Mouse (Mus musculus) heart, embryonic 11.5 days (tissue): ENCODE results near the gene Mtch2. TPM values are rescaled to one million over a fixed set of nuclear protein-coding genes. Genes with fewer than 3 reads are reported as not detected.
A peak's percentile ranks its signal among the peaks of the same experiment; 100 is the strongest.
"Not testable (repeated sequence)": the region's sequence is repeated elsewhere in the genome, so short reads cannot be mapped to it uniquely, and the experiment has no call there.

Source experiments
- ATAC-seq: fragments of 200-750 bp; cut with Nextera tagmentation; replicated peaks from 2 replicates; pipeline ENCODE4 v1.8.0; 2017; ENCODE audit warnings: moderate library complexity; ENCODE audit not compliant: insufficient number of reproducible peaks, low FRiP score, low TSS enrichment
- H3K27ac ChIP-seq: fragments of 300-500 bp; sonication (generic); 2 replicates; pipeline ENCODE4 v1.5.1; 2014; ENCODE audit warnings: mild to moderate bottlenecking, low read depth, low read length
- H3K27me3 ChIP-seq: fragments of 300-500 bp; sonication (generic); 2 replicates; pipeline ENCODE4 v1.6.1; 2014; ENCODE audit warnings: mild to moderate bottlenecking, low read length, mixed read lengths; ENCODE audit not compliant: control insufficient read depth, insufficient read depth
- H3K36me3 ChIP-seq: fragments of 300-500 bp; sonication (generic); 2 replicates; pipeline ENCODE4 v1.6.1; 2014; ENCODE audit warnings: mild to moderate bottlenecking, low read length, moderate library complexity, mixed read lengths; ENCODE audit not compliant: control insufficient read depth, insufficient read depth
- H3K4me1 ChIP-seq: fragments of 300-500 bp; sonication (generic); 2 replicates; pipeline ENCODE4 v1.6.1; 2014; ENCODE audit warnings: low read length; ENCODE audit not compliant: control insufficient read depth, insufficient read depth
- H3K4me2 ChIP-seq: fragments of 300-500 bp; sonication (generic); 2 replicates; pipeline ENCODE4 v1.6.1; 2014; ENCODE audit warnings: mild to moderate bottlenecking, moderate library complexity
- H3K4me3 ChIP-seq: fragments of 300-500 bp; sonication (generic); 2 replicates; pipeline ENCODE4 v1.5.1; 2014; ENCODE audit warnings: low read depth, low read length
- H3K9ac ChIP-seq: fragments of 300-500 bp; sonication (generic); 2 replicates; pipeline ENCODE4 v1.6.1; 2014; ENCODE audit warnings: mild to moderate bottlenecking, low read depth, low read length, moderate library complexity
- H3K9me3 ChIP-seq: fragments of 300-500 bp; sonication (generic); replicated peaks from 2 replicates; pipeline ENCODE4 v1.6.1; 2016; ENCODE audit warnings: low read length; ENCODE audit not compliant: control insufficient read depth
- WGBS: fragments of 180-500 bp; shearing (Covaris S2); extraction: QIAGEN DNeasy Blood & Tissue Kit; methylation state at CpG from one replicate; pipeline ENCODE4 v1.1.7; 2014; ENCODE audit not compliant: insufficient replicate concordance; 5-methylcytosine and 5-hydroxymethylcytosine counted together
- polyA plus RNA-seq: library from polyadenylated mRNA; unstranded; fragments of >200 nt; fragmentation: Nextera tagmentation; extraction: Ambion mirVana; gene quantifications from 2 replicates; pipeline ENCODE4 v1.2.1, GENCODE M21; 2014

Gene Mtch2
- polyA plus RNA-seq, 1 experiment from 2014 or later: 262 TPM

- ATAC-seq: no peak
- H3K4me1 ChIP-seq: peaks cover 9% of the 10 kb centered on the region
- H3K9ac ChIP-seq: no peak overlapping the region
- 53% methylated on average over 6 of the region's 6 CpGs for WGBS
- no peaks in the 10 kb centered on the region for H3K36me3 ChIP-seq
- H3K4me2 ChIP-seq: peak overlapping the region; percentile 95
- H3K27ac ChIP-seq: no peak overlapping the region
- peaks cover 35% of the 10 kb centered on the region for H3K27me3 ChIP-seq
- no peaks in the 10 kb centered on the region for H3K9me3 ChIP-seq
- H3K4me3 ChIP-seq: peak overlapping the region; percentile 65; the same call in 1 of the 2 replicates
Measured at GRCm38 (mm10) chr2:90886436-90886835, 39.5 kb downstream of the Mtch2 start.

GRCm38 (mm10) chr2:90887627-90888026 lies 40.7 kb downstream of the Mtch2 start:
- peaks cover 9% of the 10 kb centered on the region for H3K4me1 ChIP-seq
- no peaks in the 10 kb centered on the region for H3K36me3 ChIP-seq
- no peaks in the 10 kb centered on the region for H3K9me3 ChIP-seq
- no peak overlapping the region for H3K4me2 ChIP-seq
- ATAC-seq: no peak
- WGBS: 44% methylated on average over 5 of the region's 5 CpGs
- no peak overlapping the region for H3K9ac ChIP-seq
- peaks cover 35% of the 10 kb centered on the region for H3K27me3 ChIP-seq
- no peak overlapping the region for H3K4me3 ChIP-seq
- H3K27ac ChIP-seq: no peak overlapping the region

- Histone ChIP-seq H3K4me2 (peak overlapping the region; percentile 84), H3K27me3 (peaks cover 31% of the 10 kb centered on the region), H3K9me3 (no peaks in the 10 kb centered on the region), H3K4me3 (peak overlapping the region; percentile 59), H3K36me3 (peaks cover 6% of the 10 kb centered on the region), H3K9ac (peak overlapping the region; percentile 78), H3K27ac (peak overlapping the region; percentile 54), H3K4me1 (peaks cover 9% of the 10 kb centered on the region)
- WGBS: 2% methylated on average over 129 of the region's 133 CpGs
- ATAC-seq: peak; percentile 72
Measured at GRCm38 (mm10) chr2:90889550-90890548, 42.9 kb downstream of the Mtch2 start.

GRCm38 (mm10) chr2:90893673-90894298 lies 46.8 kb downstream of the Mtch2 start:
- peaks cover 7% of the 10 kb centered on the region; the same call in 1 of the 2 replicates for H3K4me1 ChIP-seq
- peaks cover 27% of the 10 kb centered on the region for H3K36me3 ChIP-seq
- H3K27me3 ChIP-seq: no peaks in the 10 kb centered on the region
- ATAC-seq: peak; percentile 67; the same call in 1 of the 2 replicates
- H3K4me3 ChIP-seq: no peak overlapping the region
- H3K9ac ChIP-seq: 0 out of 2 replicates have a peak overlapping the region, but pooled peaks have one; percentile 46
- H3K4me2 ChIP-seq: no peak overlapping the region
- 55% methylated on average over 6 of the region's 6 CpGs for whole genome bisulfite sequencing
- H3K9me3 ChIP-seq: no peaks in the 10 kb centered on the region
- peak overlapping the region; percentile 73 for H3K27ac ChIP-seq

- H3K4me1 ChIP-seq, H3K27me3 ChIP-seq, ATAC-seq, H3K4me3 ChIP-seq, H3K9ac ChIP-seq, H3K4me2 ChIP-seq, H3K9me3 ChIP-seq: not testable (repeated sequence)
- Histone ChIP-seq H3K36me3 (peaks cover 30% of the 10 kb centered on the region), H3K27ac (peak overlapping the region; percentile 57; the same call in 1 of the 2 replicates)
- 73% methylated on average over 3 of the region's 3 CpGs for WGBS
Measured at GRCm38 (mm10) chr2:90894299-90894677, 47.3 kb downstream of the Mtch2 start.

- WGBS: 74% methylated on average over 2 of the region's 2 CpGs
- Histone ChIP-seq H3K4me1 (peaks cover 15% of the 10 kb centered on the region), H3K9ac (peak overlapping the region; percentile 99; the same call in 1 of the 2 replicates), H3K4me2 (peak overlapping the region; percentile 80), H3K36me3 (peaks cover 15% of the 10 kb centered on the region; the same call in 1 of the 2 replicates), H3K4me3 (peak overlapping the region; percentile 97), H3K27me3 (no peaks in the 10 kb centered on the region), H3K9me3 (no peaks in the 10 kb centered on the region), H3K27ac (no peak overlapping the region; the same call in 1 of the 2 replicates)
- no peak for ATAC-seq
Measured at GRCm38 (mm10) chr2:90903398-90903797, 56.4 kb downstream of the Mtch2 start.

GRCm38 (mm10) chr2:90904076-90904855 lies 57.3 kb downstream of the Mtch2 start, which contains the start of the genes Kbtbd4 and Ndufs3:
Gene Kbtbd4 (plus strand): TSS chr2:90904740.
Gene Ndufs3 (minus strand): TSS chr2:90904827.
- Histone ChIP-seq H3K9me3 (no peaks in the 10 kb centered on the region), H3K27me3 (no peaks in the 10 kb centered on the region), H3K4me1 (peaks cover 15% of the 10 kb centered on the region), H3K9ac (peak within 1 kb of the TSS; percentile 99), H3K4me3 (peak within 1 kb of the TSS; percentile 97), H3K27ac (peak within 1 kb of the TSS; percentile 95), H3K36me3 (peaks cover 9% of the 10 kb centered on the region; the same call in 1 of the 2 replicates), H3K4me2 (peak within 1 kb of the TSS; percentile 80)
- peak; percentile 86 for ATAC-seq
- under 1% methylated on average over 43 of the region's 43 CpGs for WGBS

GRCm38 (mm10) chr2:90904856-90905224 lies 57.9 kb downstream of the Mtch2 start:
- H3K9ac ChIP-seq: peak overlapping the region; percentile 99
- H3K4me1 ChIP-seq: peaks cover 15% of the 10 kb centered on the region
- H3K4me3 ChIP-seq: peak overlapping the region; percentile 97
- no peaks in the 10 kb centered on the region for H3K9me3 ChIP-seq
- H3K36me3 ChIP-seq: peaks cover 9% of the 10 kb centered on the region; the same call in 1 of the 2 replicates
- no peaks in the 10 kb centered on the region for H3K27me3 ChIP-seq
- peak; percentile 44; the same call in 1 of the 2 replicates for ATAC-seq
- WGBS: 2% methylated on average over 21 of the region's 21 CpGs
- peak overlapping the region; percentile 95; the same call in 1 of the 2 replicates for H3K27ac ChIP-seq
- peak overlapping the region; percentile 80 for H3K4me2 ChIP-seq
